Mouse (Mus musculus) spleen, adult 2 months (tissue): ENCODE measurements around the gene 1700016K19Rik.

Experiments
- CTCF ChIP-seq: fragments of 200-500 bp; IDR thresholded peaks from 2 replicates; pipeline ENCODE4 v1.5.1; 2011; ENCODE audit warnings: mild to moderate bottlenecking, inconsistent platforms; ENCODE audit not compliant: insufficient read depth, insufficient read length, insufficient replicate concordance; ENCODE audit errors: extremely low read depth
- POLR2A ChIP-seq: fragments of 200-500 bp; IDR thresholded peaks from 2 replicates; pipeline ENCODE4 v1.6.1; 2011; ENCODE audit warnings: low read depth, low read length, inconsistent platforms

DNA sequence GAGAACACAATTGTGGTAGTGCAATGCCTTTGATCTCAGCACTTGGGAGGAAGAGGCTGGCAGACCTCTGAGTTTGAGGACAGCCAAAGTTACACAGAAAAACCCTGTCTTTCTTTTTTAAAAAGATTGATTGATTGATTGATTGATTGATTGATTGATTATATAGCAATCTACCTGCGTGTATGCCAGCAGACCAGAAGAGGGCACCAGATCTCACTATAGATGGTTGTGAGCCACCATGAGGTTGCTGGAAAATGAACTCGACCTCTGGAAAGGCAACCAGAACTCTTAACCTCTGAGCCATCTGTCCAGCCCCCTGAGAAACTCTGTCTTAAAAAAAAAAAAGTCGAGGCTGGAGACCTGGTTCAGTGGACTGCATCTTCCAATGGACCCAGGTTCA, 29.1 kb upstream of the 1700016K19Rik start:
- peak; percentile 34; the same call in 1 of the 2 replicates for TF ChIP-seq CTCF
- TF ChIP-seq POLR2A = no peak
